Mouse (Mus musculus) bone marrow, adult 2 months (tissue): ENCODE data around the gene Hsd17b11. TPM values are rescaled to one million over a fixed set of nuclear protein-coding genes. Genes with fewer than 3 reads are reported as not detected.
"Not testable (repeated sequence)": the region's sequence is repeated elsewhere in the genome, so short reads cannot be mapped to it uniquely, and the experiment has no call there.

Experiments used
- H3K27ac ChIP-seq: fragments of 200-500 bp; 2 replicates; pipeline ENCODE4 v1.5.1; 2012; ENCODE audit warnings: low read depth, mild to moderate bottlenecking, control low read depth, inconsistent platforms, low read length; ENCODE audit not compliant: control insufficient read depth, poor library complexity, insufficient read depth
- H3K4me1 ChIP-seq: fragments of 200-500 bp; 2 replicates; pipeline ENCODE4 v1.6.1; 2011; ENCODE audit warnings: low read length; ENCODE audit not compliant: control insufficient read depth, insufficient read depth
- H3K4me3 ChIP-seq: fragments of 200-500 bp; replicated peaks from 2 replicates; pipeline ENCODE3; 2011; ENCODE audit warnings: mild to moderate bottlenecking, low read depth, low read length, control low read depth; ENCODE audit not compliant: control insufficient read depth
- CTCF ChIP-seq: fragments of 200-500 bp; IDR thresholded peaks from 2 replicates; pipeline ENCODE4 v1.5.1; 2011; ENCODE audit warnings: low read length, control low read depth; ENCODE audit not compliant: control insufficient read depth, insufficient read depth
- POLR2A ChIP-seq: fragments of 200-500 bp; IDR thresholded peaks from 2 replicates; pipeline ENCODE4 v1.6.1; 2011; ENCODE audit warnings: low read depth, mild to moderate bottlenecking, control low read depth, low read length, borderline replicate concordance; ENCODE audit not compliant: control insufficient read depth
- WGBS: fragments of 180-500 bp; shearing (Covaris S2); methylation state at CpG from one replicate; pipeline ENCODE4 v1.1.7; 2018; 5-methylcytosine and 5-hydroxymethylcytosine counted together
- polyA plus RNA-seq: library from polyadenylated mRNA; stranded (reverse); fragments of >200 nt; gene quantifications from 2 replicates; pipeline ENCODE4 v1.2.4, GENCODE M21; 2011; ENCODE audit warnings: low replicate concordance; ENCODE audit not compliant: missing spikeins, insufficient read depth, insufficient read length

Hsd17b11 gene
- polyA plus RNA-seq, 1 experiment, result 36.5 TPM

DNA sequence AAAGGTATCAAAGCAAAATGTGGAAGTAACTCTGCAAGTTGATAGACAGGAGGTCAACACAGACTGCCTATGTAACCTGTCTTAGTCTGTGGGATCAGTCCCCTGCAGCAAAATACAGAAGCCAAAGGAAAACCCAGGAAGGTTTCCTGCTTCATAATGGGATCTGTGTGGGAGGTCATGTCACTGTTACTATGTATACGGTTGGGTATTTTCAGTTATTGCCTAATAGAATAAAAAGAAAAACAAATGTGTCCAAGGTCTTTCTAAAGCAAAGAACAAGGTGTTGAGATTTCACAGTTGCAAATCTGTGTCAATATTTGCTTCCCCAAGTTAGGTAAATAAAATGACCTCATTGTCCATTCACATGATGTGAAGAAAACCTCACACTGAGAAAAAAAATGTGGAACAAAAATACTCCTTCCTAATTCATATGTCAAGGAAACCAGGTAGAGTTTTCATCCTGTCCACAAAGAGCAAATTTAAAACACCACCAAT is 58.7 kb downstream of the Hsd17b11 start:
- TF ChIP-seq POLR2A, result no peak
- no peak for TF ChIP-seq CTCF
- WGBS, result 83% methylated on average over 1 of the region's 1 CpGs
- Histone ChIP-seq H3K27ac (no peak overlapping the region), H3K4me3 (no peak overlapping the region), H3K4me1 (no peaks in the 10 kb centered on the region; the same call in 1 of the 2 replicates)

- Histone ChIP-seq H3K4me1 (no peaks in the 10 kb centered on the region), H3K4me3 (no peak overlapping the region), H3K27ac (no peak overlapping the region)
- 68% methylated on average over 5 of the region's 5 CpGs for WGBS
- TF ChIP-seq CTCF (no peak), POLR2A (no peak)
Measured at GRCm38 (mm10) chr5:103954638-103955037, 67.1 kb downstream of the Hsd17b11 start.

GRCm38 (mm10) chr5:103953135-103954083 is 68.3 kb downstream of the Hsd17b11 start:
- no peak for TF ChIP-seq POLR2A
- no peak for TF ChIP-seq CTCF
- Histone ChIP-seq H3K27ac (no peak overlapping the region), H3K4me3 (no peak overlapping the region), H3K4me1 (no peaks in the 10 kb centered on the region)
- 82% methylated on average over 10 of the region's 10 CpGs for WGBS

DNA sequence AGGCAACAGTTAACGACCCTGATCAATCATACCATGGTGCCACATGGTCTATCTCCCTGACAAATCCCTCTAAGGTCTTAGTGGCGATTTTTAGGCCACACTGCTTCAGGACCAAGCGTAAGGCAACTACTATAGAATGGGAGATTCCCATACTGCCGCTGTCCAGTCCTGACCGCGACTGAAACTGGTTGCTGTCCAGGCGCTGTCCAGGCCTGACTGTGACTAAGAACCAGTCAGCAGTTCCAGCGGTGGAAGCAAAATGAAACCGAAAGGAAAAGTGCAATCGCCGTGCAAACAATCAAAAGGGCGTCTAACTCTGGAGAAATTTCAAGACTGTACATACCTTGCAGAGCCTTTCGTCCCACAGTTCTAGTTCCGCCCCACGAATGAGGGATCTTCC is 71.6 kb downstream of the Hsd17b11 start:
- not testable (repeated sequence) for H3K27ac ChIP-seq
- 88% methylated on average over 15 of the region's 15 CpGs for WGBS

DNA sequence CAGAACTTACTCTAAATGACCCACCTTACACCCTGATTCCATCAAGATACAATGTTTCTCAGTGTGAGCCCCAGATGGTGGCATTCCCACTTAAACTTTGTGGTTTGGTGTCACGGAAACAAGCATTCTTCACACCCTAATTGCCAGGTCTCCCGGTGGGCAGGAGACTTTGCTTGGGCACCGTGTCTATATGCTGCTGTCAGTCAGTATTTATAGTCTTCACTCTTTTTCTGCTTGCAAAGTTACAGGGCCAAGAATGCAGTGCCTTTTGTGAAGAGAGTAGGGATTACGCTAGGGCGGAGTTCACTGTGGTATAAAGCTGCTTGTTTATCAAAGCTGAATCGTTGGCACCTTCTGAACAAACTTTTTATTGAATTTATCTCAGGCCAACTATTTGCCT is 78.5 kb downstream of the Hsd17b11 start:
- Histone ChIP-seq H3K4me1 (no peaks in the 10 kb centered on the region), H3K27ac (no peak overlapping the region), H3K4me3 (no peak overlapping the region)
- TF ChIP-seq POLR2A (no peak), CTCF (no peak)
- 56% methylated on average over 6 of the region's 6 CpGs for WGBS

More for the DNA sequence above, 71.6 kb downstream of the Hsd17b11 start:
- H3K4me1 ChIP-seq, H3K4me3 ChIP-seq: not testable (repeated sequence)

DNA sequence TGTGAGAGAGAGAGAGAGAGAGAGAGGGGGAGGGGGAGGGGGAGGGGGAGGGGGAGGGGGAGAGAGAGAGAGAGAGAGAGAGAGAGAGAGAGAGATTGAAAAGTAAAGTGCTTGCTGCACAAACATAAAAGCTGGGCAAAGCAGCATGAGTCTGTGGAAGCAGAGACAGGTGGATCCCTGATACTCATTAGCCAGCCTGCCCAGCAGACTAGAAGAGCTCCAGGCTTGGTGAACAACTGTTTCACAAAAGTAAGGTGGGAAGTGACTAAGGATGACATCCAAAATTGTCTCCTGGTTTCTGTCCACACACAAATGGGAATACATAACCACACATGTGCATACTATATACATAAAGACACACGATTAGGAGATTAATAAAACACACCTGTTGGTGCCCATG is 81.9 kb downstream of the Hsd17b11 start:
- WGBS, result 65% methylated on average over 1 of the region's 1 CpGs
- TF ChIP-seq CTCF (no peak), POLR2A (no peak)
- H3K4me1 ChIP-seq, result no peaks in the 10 kb centered on the region
- no peak overlapping the region for H3K27ac ChIP-seq
- no peak overlapping the region for H3K4me3 ChIP-seq

Other genes with a start within 250 kb of the Hsd17b11 start
- 0.95 and 1.5 TPM in 2 replicates for gene Klhl8, start 110.7 kb downstream of the Hsd17b11 start, polyA plus RNA-seq
- not detected in 2 replicates for gene Hsd17b13, start 44.5 kb downstream of the Hsd17b11 start, polyA plus RNA-seq
- gene Nudt9, start 24.4 kb upstream of the Hsd17b11 start, polyA plus RNA-seq, result 32.5 and 34.8 TPM in 2 replicates
- gene Gm17660, start 55.7 kb upstream of the Hsd17b11 start, polyA plus RNA-seq, result not detected in 2 replicates
- 3.8 and 4.8 TPM in 2 replicates for gene Sparcl1, start 91.8 kb upstream of the Hsd17b11 start, polyA plus RNA-seq
- not detected in 2 replicates for gene Dspp, start 148.8 kb upstream of the Hsd17b11 start, polyA plus RNA-seq
- 1.3 TPM in 1 of 2 replicates, not detected in the other for gene Dmp1, start 180.7 kb upstream of the Hsd17b11 start, polyA plus RNA-seq